Mouse (Mus musculus): ENCODE results near the gene Olfr190. TPM values are rescaled to one million over a fixed set of nuclear protein-coding genes. Genes with fewer than 3 reads are reported as not detected.
"Not testable (repeated sequence)": the region's sequence is repeated elsewhere in the genome, so short reads cannot be mapped to it uniquely, and the experiment has no call there.

Gene Olfr190
- not detected in 2 replicates for polyA plus RNA-seq (2014; fragmentation: Nextera tagmentation; extraction: Ambion mirVana)

GRCm38 (mm10) chr16:59077905-59078304, at the start of gene Olfr190:
Gene Olfr190, minus strand, starts transcription at chr16:59078005.
- Histone ChIP-seq H3K27me3 (ENCODE audit: control insufficient read depth, insufficient read depth, low read length) (no peaks in the 10 kb centered on the region), H3K4me2 (no peak within 1 kb of the TSS), H3K36me3 (ENCODE audit: control insufficient read depth, insufficient read depth, low read length) (no peaks in the 10 kb centered on the region), H3K27ac (ENCODE audit: low read depth, low read length) (no peak within 1 kb of the TSS), H3K4me1 (ENCODE audit: control insufficient read depth, insufficient read depth, low read length) (no peaks in the 10 kb centered on the region), H3K4me3 (ENCODE audit: low read depth, low read length) (no peak within 1 kb of the TSS), H3K9me3 (replicated peaks; ENCODE audit: control insufficient read depth, low read length) (no peaks in the 10 kb centered on the region), H3K9ac (ENCODE audit: low read depth, low read length) (no peak within 1 kb of the TSS)
- 82% methylated on average over 5 of the region's 5 CpGs for WGBS (ENCODE audit: insufficient replicate concordance)
- no peak for ATAC-seq (replicated peaks; ENCODE audit: insufficient number of reproducible peaks, low FRiP score, low TSS enrichment)

GRCm38 (mm10) chr16:59120969-59121368, 43.2 kb upstream of the Olfr190 start, which contains the start of gene Olfr194:
Gene Olfr194, minus strand, starts transcription at chr16:59121069.
- Histone ChIP-seq H3K36me3 (ENCODE audit: control insufficient read depth, insufficient read depth, low read length) (no peaks in the 10 kb centered on the region), H3K4me3 (ENCODE audit: low read depth, low read length) (no peak within 1 kb of the TSS), H3K27ac (ENCODE audit: low read depth, low read length) (no peak within 1 kb of the TSS), H3K27me3 (ENCODE audit: control insufficient read depth, insufficient read depth, low read length) (no peaks in the 10 kb centered on the region), H3K9ac (ENCODE audit: low read depth, low read length) (no peak within 1 kb of the TSS), H3K4me2 (no peak within 1 kb of the TSS), H3K9me3 (replicated peaks; ENCODE audit: control insufficient read depth, low read length) (peaks cover 3% of the 10 kb centered on the region; the same call in 1 of the 2 replicates), H3K4me1 (ENCODE audit: control insufficient read depth, insufficient read depth, low read length) (no peaks in the 10 kb centered on the region)
- no peak for ATAC-seq (replicated peaks; ENCODE audit: insufficient number of reproducible peaks, low FRiP score, low TSS enrichment)

- Histone ChIP-seq H3K27ac (ENCODE audit: low read depth, low read length) (no peak within 1 kb of the TSS), H3K9ac (ENCODE audit: low read depth, low read length) (no peak within 1 kb of the TSS), H3K4me2 (no peak within 1 kb of the TSS), H3K27me3 (ENCODE audit: control insufficient read depth, insufficient read depth, low read length) (no peaks in the 10 kb centered on the region), H3K4me1 (ENCODE audit: control insufficient read depth, insufficient read depth, low read length) (no peaks in the 10 kb centered on the region), H3K4me3 (ENCODE audit: low read depth, low read length) (no peak within 1 kb of the TSS), H3K36me3 (ENCODE audit: control insufficient read depth, insufficient read depth, low read length) (no peaks in the 10 kb centered on the region), H3K9me3 (replicated peaks; ENCODE audit: control insufficient read depth, low read length) (peaks cover 3% of the 10 kb centered on the region; the same call in 1 of the 2 replicates)
- no peak for ATAC-seq (replicated peaks; ENCODE audit: insufficient number of reproducible peaks, low FRiP score, low TSS enrichment)
- WGBS (ENCODE audit: insufficient replicate concordance) = 68% methylated on average over 1 of the region's 1 CpGs
These were observed 34.0 kb upstream of the Olfr190 start, which contains the start of gene Olfr193 for GRCm38 (mm10) chr16:59111781-59112180. Gene Olfr193, minus strand, starts transcription at chr16:59111881.

GRCm38 (mm10) chr16:59108522-59108921, 30.7 kb upstream of the Olfr190 start:
- WGBS (ENCODE audit: insufficient replicate concordance) = 51% methylated on average over 5 of the region's 5 CpGs
- H3K4me3 ChIP-seq (ENCODE audit: low read depth, low read length); H3K27ac ChIP-seq (ENCODE audit: low read depth, low read length); H3K9me3 ChIP-seq (replicated peaks; ENCODE audit: control insufficient read depth, low read length); H3K36me3 ChIP-seq (ENCODE audit: control insufficient read depth, insufficient read depth, low read length); H3K27me3 ChIP-seq (ENCODE audit: control insufficient read depth, insufficient read depth, low read length); H3K9ac ChIP-seq (ENCODE audit: low read depth, low read length); ATAC-seq (replicated peaks; ENCODE audit: insufficient number of reproducible peaks, low FRiP score, low TSS enrichment); H3K4me2 ChIP-seq; H3K4me1 ChIP-seq (ENCODE audit: control insufficient read depth, insufficient read depth, low read length): not testable (repeated sequence)

- 77% methylated on average over 2 of the region's 2 CpGs for WGBS (ENCODE audit: insufficient replicate concordance)
- Histone ChIP-seq H3K4me2 (no peak overlapping the region), H3K9me3 (replicated peaks; ENCODE audit: control insufficient read depth, low read length) (no peaks in the 10 kb centered on the region), H3K4me3 (ENCODE audit: low read depth, low read length) (no peak overlapping the region), H3K27ac (ENCODE audit: low read depth, low read length) (no peak overlapping the region), H3K9ac (ENCODE audit: low read depth, low read length) (no peak overlapping the region), H3K36me3 (ENCODE audit: control insufficient read depth, insufficient read depth, low read length) (no peaks in the 10 kb centered on the region), H3K4me1 (ENCODE audit: control insufficient read depth, insufficient read depth, low read length) (no peaks in the 10 kb centered on the region), H3K27me3 (ENCODE audit: control insufficient read depth, insufficient read depth, low read length) (no peaks in the 10 kb centered on the region)
- no peak for ATAC-seq (replicated peaks; ENCODE audit: insufficient number of reproducible peaks, low FRiP score, low TSS enrichment)
These were observed 27.5 kb upstream of the Olfr190 start for GRCm38 (mm10) chr16:59105312-59105711.

GRCm38 (mm10) chr16:59089722-59090121, 11.9 kb upstream of the Olfr190 start, which contains the start of gene Olfr191:
Gene Olfr191, minus strand, starts transcription at chr16:59089822.
- WGBS (ENCODE audit: insufficient replicate concordance) = 48% methylated on average over 1 of the region's 1 CpGs
- not testable (repeated sequence) for H3K4me1 ChIP-seq (ENCODE audit: control insufficient read depth, insufficient read depth, low read length); H3K4me3 ChIP-seq (ENCODE audit: low read depth, low read length); H3K9ac ChIP-seq (ENCODE audit: low read depth, low read length); ATAC-seq (replicated peaks; ENCODE audit: insufficient number of reproducible peaks, low FRiP score, low TSS enrichment); H3K4me2 ChIP-seq; H3K27ac ChIP-seq (ENCODE audit: low read depth, low read length); H3K36me3 ChIP-seq (ENCODE audit: control insufficient read depth, insufficient read depth, low read length); H3K9me3 ChIP-seq (replicated peaks; ENCODE audit: control insufficient read depth, low read length); H3K27me3 ChIP-seq (ENCODE audit: control insufficient read depth, insufficient read depth, low read length)

GRCm38 (mm10) chr16:59081113-59081512, 3.3 kb upstream of the Olfr190 start:
- H3K9me3 ChIP-seq (replicated peaks; ENCODE audit: control insufficient read depth, low read length); H3K4me2 ChIP-seq; H3K36me3 ChIP-seq (ENCODE audit: control insufficient read depth, insufficient read depth, low read length); H3K27me3 ChIP-seq (ENCODE audit: control insufficient read depth, insufficient read depth, low read length); H3K4me3 ChIP-seq (ENCODE audit: low read depth, low read length); H3K27ac ChIP-seq (ENCODE audit: low read depth, low read length); H3K4me1 ChIP-seq (ENCODE audit: control insufficient read depth, insufficient read depth, low read length); ATAC-seq (replicated peaks; ENCODE audit: insufficient number of reproducible peaks, low FRiP score, low TSS enrichment); H3K9ac ChIP-seq (ENCODE audit: low read depth, low read length): not testable (repeated sequence)
- WGBS (ENCODE audit: insufficient replicate concordance) = 82% methylated on average over 2 of the region's 2 CpGs

- Histone ChIP-seq H3K4me3 (ENCODE audit: low read depth, low read length) (no peak overlapping the region), H3K4me2 (no peak overlapping the region), H3K27ac (ENCODE audit: low read depth, low read length) (no peak overlapping the region), H3K4me1 (ENCODE audit: control insufficient read depth, insufficient read depth, low read length) (no peaks in the 10 kb centered on the region), H3K36me3 (ENCODE audit: control insufficient read depth, insufficient read depth, low read length) (no peaks in the 10 kb centered on the region), H3K9ac (ENCODE audit: low read depth, low read length) (no peak overlapping the region), H3K27me3 (ENCODE audit: control insufficient read depth, insufficient read depth, low read length) (no peaks in the 10 kb centered on the region), H3K9me3 (replicated peaks; ENCODE audit: control insufficient read depth, low read length) (no peaks in the 10 kb centered on the region)
- ATAC-seq (replicated peaks; ENCODE audit: insufficient number of reproducible peaks, low FRiP score, low TSS enrichment) = no peak
- 81% methylated on average over 1 of the region's 1 CpGs for WGBS (ENCODE audit: insufficient replicate concordance)
These were observed 4.3 kb downstream of the Olfr190 start for GRCm38 (mm10) chr16:59073520-59073919.

- H3K4me2 ChIP-seq = no peak overlapping the region
- H3K9ac ChIP-seq (ENCODE audit: low read depth, low read length) = no peak overlapping the region
These were observed 6.0 kb downstream of the Olfr190 start for GRCm38 (mm10) chr16:59071755-59072154.

More at GRCm38 (mm10) chr16:59071755-59072154, 6.0 kb downstream of the Olfr190 start:
- no peak overlapping the region for H3K27ac ChIP-seq (ENCODE audit: low read depth, low read length)
- H3K36me3 ChIP-seq (ENCODE audit: control insufficient read depth, insufficient read depth, low read length) = no peaks in the 10 kb centered on the region
- ATAC-seq (replicated peaks; ENCODE audit: insufficient number of reproducible peaks, low FRiP score, low TSS enrichment) = no peak
- no peaks in the 10 kb centered on the region for H3K4me1 ChIP-seq (ENCODE audit: control insufficient read depth, insufficient read depth, low read length)
- H3K27me3 ChIP-seq (ENCODE audit: control insufficient read depth, insufficient read depth, low read length) = no peaks in the 10 kb centered on the region
- no peak overlapping the region for H3K4me3 ChIP-seq (ENCODE audit: low read depth, low read length)
- no peaks in the 10 kb centered on the region for H3K9me3 ChIP-seq (replicated peaks; ENCODE audit: control insufficient read depth, low read length)

Data from heart, embryonic 11.5 days (tissue).